Comparison of ENCODE assay signal across 18 mouse cellular contexts in genomic region chr14:86936424-86936823, GRCm38 (mm10).
A peak's percentile ranks its signal among the peaks of the same experiment; 100 is the strongest.
DNase-seq lines count a peak whose midpoint lies in the region; ATAC-seq lines count a peak whose summit lies in the region.
"Had no signal": no experiment of that assay in that cellular context is flagged by ENCODE, and none has a peak within 500 bp of the region (broad histone marks: within the 10 kb centered on the region; RNA-seq: fewer than 3 reads in every experiment).

No protein-coding gene starts in this region.

- no peaks in the 10 kb centered on the region for H3K9me3 ChIP-seq in neural tube, embryonic 15.5 days (replicated peaks)
- H3K9me3 ChIP-seq: embryonic facial prominence, embryonic 12.5 days; heart, embryonic 13.5 days; hindbrain, embryonic 15.5 days had no signal

- no peaks in the 10 kb centered on the region for H3K36me3 ChIP-seq in neural tube, embryonic 15.5 days
- H3K36me3 ChIP-seq: embryonic facial prominence, embryonic 12.5 days; heart, embryonic 13.5 days; hindbrain, embryonic 15.5 days had no signal

- ATAC-seq in neural tube, embryonic 15.5 days (ENCODE audit: low FRiP score), result peak; percentile 65; the same call in 1 of the 2 replicates
- ATAC-seq: CD4-positive, CD25-positive, alpha-beta regulatory T cell, adult 4 months had no signal

- H3K9ac ChIP-seq in neural tube, embryonic 15.5 days (replicated peaks), result no peak overlapping the region
- H3K9ac ChIP-seq: embryonic facial prominence, embryonic 12.5 days; heart, embryonic 13.5 days; hindbrain, embryonic 15.5 days had no signal

- no peaks in the 10 kb centered on the region for H3K4me1 ChIP-seq in neural tube, embryonic 15.5 days
- H3K4me1 ChIP-seq: embryonic facial prominence, embryonic 12.5 days; hindbrain, embryonic 15.5 days had no signal

- no peak overlapping the region for H3K4me2 ChIP-seq in neural tube, embryonic 15.5 days
- H3K4me2 ChIP-seq: embryonic facial prominence, embryonic 12.5 days; heart, embryonic 13.5 days; hindbrain, embryonic 15.5 days had no signal

- H3K27me3 ChIP-seq in neural tube, embryonic 15.5 days (replicated peaks), result no peaks in the 10 kb centered on the region
- H3K27me3 ChIP-seq: embryonic facial prominence, embryonic 12.5 days; heart, embryonic 13.5 days; hindbrain, embryonic 15.5 days had no signal

- H3K27ac ChIP-seq in neural tube, embryonic 15.5 days (replicated peaks), result no peak overlapping the region
- H3K27ac ChIP-seq: embryonic facial prominence, embryonic 12.5 days; heart, embryonic 13.5 days; hindbrain, embryonic 15.5 days had no signal

- no peak overlapping the region for H3K4me3 ChIP-seq in neural tube, embryonic 15.5 days (replicated peaks)
- H3K4me3 ChIP-seq: embryonic facial prominence, embryonic 12.5 days; heart, embryonic 13.5 days; hindbrain, embryonic 15.5 days had no signal

- WGBS in neural tube, embryonic 15.5 days, result 39% methylated on average over 3 of the region's 3 CpGs

- DNase-seq in adrenal gland, postnatal 14 days, result peak; percentile 4
- DNase-seq in adrenal gland, postnatal 4 days (ENCODE audit: low spot score in 2 of 2), result no peak
- DNase-seq in layer of hippocampus, adult 9-11 months, result peak; percentile 13
- DNase-seq in layer of hippocampus, adult 9-10 months (ENCODE audit: low spot score), result no peak
- peak; percentile 3 for DNase-seq in NIH3T3 (ENCODE audit: low read depth)
- no peak for DNase-seq in urinary bladder, postnatal 10 days (ENCODE audit: low spot score)
- DNase-seq: adrenal gland, adult 2 months; B cell, adult 2 months; cerebellum, adult 11-12 months; cerebellum, adult 9-10 months; cerebellum, postnatal 25 days; gastrocnemius, postnatal 25 days; heart, postnatal 36 days had no signal

Comparison
In these comparisons a context has a peak if more than half of its experiments do, and no peak if none do; other contexts are left out.
1. DNase-seq: peak in adrenal gland, postnatal 14 days (single experiment), layer of hippocampus, adult 9-11 months (single experiment) and NIH3T3 (single experiment); none in adrenal gland, postnatal 4 days (0 of 2), layer of hippocampus, adult 9-10 months (single experiment) and urinary bladder, postnatal 10 days (single experiment).